Mouse (Mus musculus) yolk sac, embryonic 10.5 days (tissue): ENCODE data around the gene Nutf2-ps1.

Experiments
- DNase-seq: peaks from one replicate; pipeline ENCODE4 v3.0.0-alpha.2; 2017; ENCODE audit warnings: low spot score

Nutf2-ps1 gene

GRCm38 (mm10) chr19:53571056-53571455 lies 17.8 kb downstream of the Nutf2-ps1 start:
- DNase-seq: no peak

GRCm38 (mm10) chr19:53568553-53568952 lies 20.3 kb downstream of the Nutf2-ps1 start:
- no peak for DNase-seq

- DNase-seq: no peak
These were observed 21.0 kb downstream of the Nutf2-ps1 start for GRCm38 (mm10) chr19:53567864-53568263.

GRCm38 (mm10) chr19:53565565-53566277 lies 23.1 kb downstream of the Nutf2-ps1 start:
- DNase-seq: no peak

GRCm38 (mm10) chr19:53564174-53564573 lies 24.7 kb downstream of the Nutf2-ps1 start:
- DNase-seq: peak; percentile 60

GRCm38 (mm10) chr19:53560436-53560835 lies 28.4 kb downstream of the Nutf2-ps1 start:
- no peak for DNase-seq

- no peak for DNase-seq
These were observed 31.5 kb downstream of the Nutf2-ps1 start for GRCm38 (mm10) chr19:53557267-53557936.

- no peak for DNase-seq
These were observed 32.0 kb downstream of the Nutf2-ps1 start for GRCm38 (mm10) chr19:53556841-53557240.

- DNase-seq: no peak
These were observed 33.8 kb downstream of the Nutf2-ps1 start for GRCm38 (mm10) chr19:53554981-53555616.

GRCm38 (mm10) chr19:53554402-53554801 lies 34.5 kb downstream of the Nutf2-ps1 start:
- peak; percentile 67 for DNase-seq

GRCm38 (mm10) chr19:53552795-53553194 lies 36.1 kb downstream of the Nutf2-ps1 start:
- peak; percentile 68 for DNase-seq

- peak; percentile 86 for DNase-seq
These were observed 36.6 kb downstream of the Nutf2-ps1 start for GRCm38 (mm10) chr19:53552216-53552786.

- no peak for DNase-seq
These were observed 37.9 kb downstream of the Nutf2-ps1 start for GRCm38 (mm10) chr19:53550972-53551371.

GRCm38 (mm10) chr19:53547597-53547996 lies 41.3 kb downstream of the Nutf2-ps1 start:
- DNase-seq: no peak

- DNase-seq: no peak
These were observed 43.8 kb downstream of the Nutf2-ps1 start for GRCm38 (mm10) chr19:53544923-53545561.

GRCm38 (mm10) chr19:53543602-53544001 lies 45.3 kb downstream of the Nutf2-ps1 start:
- no peak for DNase-seq

GRCm38 (mm10) chr19:53539296-53539695 lies 49.6 kb downstream of the Nutf2-ps1 start:
- DNase-seq: no peak

- DNase-seq: no peak
These were observed 50.1 kb downstream of the Nutf2-ps1 start for GRCm38 (mm10) chr19:53538796-53539195.
